Mouse (Mus musculus) C2C12 (cell line): ENCODE results near the gene Mrpl3. TPM values are rescaled to one million over a fixed set of nuclear protein-coding genes. Genes with fewer than 3 reads are reported as not detected.

Experiments used
- H3K27me3 ChIP-seq: one replicate; pipeline ENCODE4 v1.6.1; 2011; ENCODE audit not compliant: control insufficient read depth, insufficient read depth, insufficient read length
- H3K36me3 ChIP-seq: one replicate; pipeline ENCODE4 v1.6.1; 2011; ENCODE audit not compliant: control insufficient read depth, insufficient read depth
- H3K4me3 ChIP-seq: one replicate; pipeline ENCODE4 v1.5.1; 2011; ENCODE audit warnings: mild to moderate bottlenecking, control low read depth; ENCODE audit not compliant: poor library complexity, insufficient read depth, severe bottlenecking
- H3K79me2 ChIP-seq: one replicate; pipeline ENCODE4 v1.6.1; 2011; ENCODE audit not compliant: control insufficient read depth, insufficient read depth
- H3K79me3 ChIP-seq: one replicate; pipeline ENCODE4 v1.6.1; 2011; ENCODE audit warnings: low read depth, control low read depth
- H3ac ChIP-seq: one replicate; pipeline ENCODE3; 2011; ENCODE audit warnings: low read depth; ENCODE audit not compliant: control insufficient read depth, insufficient read length
- CEBPB ChIP-seq: IDR thresholded peaks from one replicate; pipeline ENCODE4 v1.6.1; 2011; ENCODE audit warnings: low read depth, mild to moderate bottlenecking, control low read depth, moderate library complexity
- CTCF ChIP-seq: IDR thresholded peaks from one replicate; pipeline ENCODE4 v1.5.1; 2011; ENCODE audit not compliant: control insufficient read depth, insufficient read depth, insufficient read length
- FOSL1 ChIP-seq: IDR thresholded peaks from one replicate; pipeline ENCODE4 v1.8.0; 2011; ENCODE audit warnings: mild to moderate bottlenecking, low read length; ENCODE audit not compliant: poor library complexity, insufficient read depth, severe bottlenecking
- MAX ChIP-seq: IDR thresholded peaks from one replicate; pipeline ENCODE4 v1.6.1; 2011; ENCODE audit warnings: mild to moderate bottlenecking, control low read depth
- MYOD1 ChIP-seq: IDR thresholded peaks from one replicate; pipeline ENCODE4 v1.6.1; 2011; ENCODE audit warnings: low read depth; ENCODE audit not compliant: control insufficient read depth, insufficient read length
- MYOG ChIP-seq: IDR thresholded peaks from one replicate; pipeline ENCODE4 v1.6.1; 2011; ENCODE audit not compliant: control insufficient read depth, insufficient read length; ENCODE audit errors: extremely low read depth
- USF1 ChIP-seq: IDR thresholded peaks from one replicate; pipeline ENCODE4 v1.6.1; 2011; ENCODE audit warnings: low read depth, mild to moderate bottlenecking, control low read depth, moderate library complexity
- long read RNA-seq, 2 experiments: library from polyadenylated mRNA; unstranded; transcript quantifications; one replicate each; pipeline ENCODE4 v2.0.0; 2019 to 2020
- polyA plus RNA-seq: library from polyadenylated mRNA; unstranded; fragments of >200 nt; fragmentation: generic; extraction: Trizol; gene quantifications from one replicate; pipeline ENCODE4 v1.2.1, GENCODE M21; 2012; ENCODE audit warnings: missing spikeins

The Mrpl3 gene
- polyA plus RNA-seq = 93.3 TPM
- long read RNA-seq, experiment 1, transcript Mrpl3-201 (10 exons, 3,972 nt) = major isoform, 74 of 80 reads
- long read RNA-seq, experiment 1, partial matches to known transcripts = 3 of 80 reads
- long read RNA-seq, experiment 1, other reads (novel, unspliced or antisense) = 3 of 80 reads
- long read RNA-seq, experiment 2, transcript Mrpl3-201 (10 exons, 3,972 nt) = major isoform, 292 of 300 reads
- long read RNA-seq, experiment 2, partial matches to known transcripts = 0 of 300 reads
- long read RNA-seq, experiment 2, other reads (novel, unspliced or antisense) = 6 of 300 reads

GRCm38 (mm10) chr9:105053147-105053557 is at the start of gene Mrpl3:
Gene Mrpl3 (plus strand): TSS chr9:105053239.
- TF ChIP-seq MAX (peak; percentile 65), CTCF (no peak)
- peak within 1 kb of the TSS; percentile 60 for H3K4me3 ChIP-seq
- peaks cover 23% of the 10 kb centered on the region for H3K79me2 ChIP-seq
- peaks cover 27% of the 10 kb centered on the region for H3K36me3 ChIP-seq
- H3ac ChIP-seq = peak within 1 kb of the TSS; percentile 93
- H3K27me3 ChIP-seq = no peaks in the 10 kb centered on the region
- H3K79me3 ChIP-seq = peaks cover 13% of the 10 kb centered on the region

GRCm38 (mm10) chr9:105010721-105011120 is 42.3 kb upstream of the Mrpl3 start:
- Histone ChIP-seq H3K27me3 (no peaks in the 10 kb centered on the region), H3K36me3 (no peaks in the 10 kb centered on the region), H3ac (no peak overlapping the region), H3K79me3 (no peaks in the 10 kb centered on the region), H3K79me2 (no peaks in the 10 kb centered on the region), H3K4me3 (no peak overlapping the region)
- TF ChIP-seq USF1 (no peak), MYOG (no peak), CTCF (no peak), CEBPB (no peak), FOSL1 (no peak), MAX (no peak), MYOD1 (no peak)

GRCm38 (mm10) chr9:105018186-105018585 is 34.9 kb upstream of the Mrpl3 start:
- H3K79me2 ChIP-seq = no peaks in the 10 kb centered on the region
- no peak overlapping the region for H3K4me3 ChIP-seq
- H3K27me3 ChIP-seq = no peaks in the 10 kb centered on the region
- H3K36me3 ChIP-seq = no peaks in the 10 kb centered on the region
- no peak overlapping the region for H3ac ChIP-seq
- no peaks in the 10 kb centered on the region for H3K79me3 ChIP-seq
- TF ChIP-seq MYOD1 = no peak
- no peak for TF ChIP-seq CTCF
- TF ChIP-seq CEBPB = no peak
- TF ChIP-seq MYOG = no peak
- no peak for TF ChIP-seq MAX
- TF ChIP-seq USF1 = no peak
- no peak for TF ChIP-seq FOSL1

GRCm38 (mm10) chr9:105028311-105028710 is 24.7 kb upstream of the Mrpl3 start:
- Histone ChIP-seq H3ac (no peak overlapping the region), H3K27me3 (no peaks in the 10 kb centered on the region), H3K79me2 (no peaks in the 10 kb centered on the region), H3K4me3 (no peak overlapping the region), H3K36me3 (no peaks in the 10 kb centered on the region), H3K79me3 (no peaks in the 10 kb centered on the region)
- no peak for TF ChIP-seq CEBPB
- TF ChIP-seq USF1 = no peak
- no peak for TF ChIP-seq MAX
- no peak for TF ChIP-seq FOSL1

GRCm38 (mm10) chr9:105032572-105032971 is 20.5 kb upstream of the Mrpl3 start:
- Histone ChIP-seq H3K79me3 (no peaks in the 10 kb centered on the region), H3K79me2 (no peaks in the 10 kb centered on the region), H3K27me3 (no peaks in the 10 kb centered on the region), H3ac (no peak overlapping the region), H3K4me3 (no peak overlapping the region), H3K36me3 (no peaks in the 10 kb centered on the region)
- no peak for TF ChIP-seq USF1
- TF ChIP-seq MAX = no peak
- TF ChIP-seq CTCF = no peak
- no peak for TF ChIP-seq CEBPB
- no peak for TF ChIP-seq MYOD1
- no peak for TF ChIP-seq MYOG
- no peak for TF ChIP-seq FOSL1

GRCm38 (mm10) chr9:105033641-105034040 is 19.4 kb upstream of the Mrpl3 start:
- Histone ChIP-seq H3K79me2 (no peaks in the 10 kb centered on the region), H3K27me3 (no peaks in the 10 kb centered on the region), H3K4me3 (no peak overlapping the region), H3K79me3 (no peaks in the 10 kb centered on the region), H3K36me3 (no peaks in the 10 kb centered on the region), H3ac (no peak overlapping the region)
- no peak for TF ChIP-seq MAX
